Mouse (Mus musculus) limb, embryonic 11.5 days (tissue): ENCODE measurements at regions not wholly inside any gene's neighbourhood (a gene's known extent, or its start where the extent isn't known, plus 50 kb on each side); places are given as distances from the start of the nearest gene placed in this dataset.
A peak's percentile ranks its signal among the peaks of the same experiment; 100 is the strongest.

Experiments used
- ATAC-seq: fragments of 200-750 bp; cut with Nextera tagmentation; 2 replicates; pipeline ENCODE4 v1.8.0; 2017; ENCODE audit warnings: low read depth; ENCODE audit not compliant: insufficient number of reproducible peaks, low FRiP score, low TSS enrichment
- DNase-seq: peaks from one replicate; pipeline ENCODE4 v3.0.0-alpha.2; 2015; ENCODE audit warnings: low spot score
- H3K27ac ChIP-seq: fragments of 300-500 bp; sonication (generic); replicated peaks from 2 replicates; pipeline ENCODE4 v1.5.1; 2014; ENCODE audit warnings: low read depth, mild to moderate bottlenecking, low read length
- H3K27me3 ChIP-seq: fragments of 300-500 bp; sonication (generic); 2 replicates; pipeline ENCODE4 v1.6.1; 2014; ENCODE audit warnings: mild to moderate bottlenecking, low read length, mixed read lengths; ENCODE audit not compliant: control insufficient read depth, insufficient read depth
- H3K36me3 ChIP-seq: fragments of 300-500 bp; sonication (generic); 2 replicates; pipeline ENCODE4 v1.6.1; 2014; ENCODE audit warnings: mild to moderate bottlenecking, low read length, moderate library complexity, mixed read lengths; ENCODE audit not compliant: control insufficient read depth, insufficient read depth
- H3K4me1 ChIP-seq: fragments of 300-500 bp; sonication (generic); 2 replicates; pipeline ENCODE4 v1.6.1; 2014; ENCODE audit warnings: low read length, mixed read lengths; ENCODE audit not compliant: control insufficient read depth, insufficient read depth
- H3K4me2 ChIP-seq: fragments of 300-500 bp; sonication (generic); 2 replicates; pipeline ENCODE4 v1.6.1; 2014; ENCODE audit warnings: low read depth, mild to moderate bottlenecking, moderate library complexity; ENCODE audit not compliant: severe bottlenecking
- H3K4me3 ChIP-seq: fragments of 300-500 bp; sonication (generic); 2 replicates; pipeline ENCODE4 v1.5.1; 2014; ENCODE audit warnings: low read depth, low read length
- H3K9ac ChIP-seq: fragments of 300-500 bp; sonication (generic); 2 replicates; pipeline ENCODE4 v1.6.1; 2014; ENCODE audit warnings: mild to moderate bottlenecking, low read length
- H3K9me3 ChIP-seq: fragments of 300-500 bp; sonication (generic); 2 replicates; pipeline ENCODE4 v1.6.1; 2016; ENCODE audit warnings: low read length; ENCODE audit not compliant: control insufficient read depth
- WGBS: fragments of 180-500 bp; shearing (Covaris S2); extraction: QIAGEN DNeasy Blood & Tissue Kit; methylation state at CpG from one replicate; pipeline ENCODE4 v1.1.7; 2014; 5-methylcytosine and 5-hydroxymethylcytosine counted together

DNA sequence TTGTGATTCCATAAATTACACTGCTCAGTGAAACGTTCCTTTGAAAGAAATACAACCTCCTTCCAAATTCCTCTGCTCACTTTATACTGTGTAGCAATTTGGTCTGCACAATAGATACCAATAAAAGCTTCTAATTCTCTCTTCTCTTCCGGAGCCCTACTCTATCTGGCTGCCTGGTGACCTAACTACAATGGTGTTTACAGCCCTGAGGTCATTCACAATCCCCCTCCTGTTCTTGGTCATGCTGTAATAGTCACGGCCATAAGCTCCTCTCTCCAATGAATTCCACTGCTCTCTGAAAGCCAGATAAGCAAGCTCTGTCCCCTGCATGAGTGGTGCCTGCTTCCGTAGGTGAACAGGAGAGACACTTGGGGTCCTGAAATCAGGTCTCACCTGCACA is 195.8 kb upstream of the Sox11 start:
- no peak overlapping the region for H3K27ac ChIP-seq
- H3K4me3 ChIP-seq, result no peak overlapping the region
- no peaks in the 10 kb centered on the region for H3K36me3 ChIP-seq
- H3K9ac ChIP-seq, result no peak overlapping the region
- no peaks in the 10 kb centered on the region for H3K27me3 ChIP-seq
- WGBS, result 22% methylated on average over 4 of the region's 4 CpGs
- no peak for DNase-seq
- no peak for ATAC-seq
- no peaks in the 10 kb centered on the region for H3K9me3 ChIP-seq
- H3K4me1 ChIP-seq, result peaks cover 17% of the 10 kb centered on the region; the same call in 1 of the 2 replicates
- H3K4me2 ChIP-seq, result no peak overlapping the region

GRCm38 (mm10) chr12:27537507-27537906 is 195.1 kb upstream of the Sox11 start:
- Histone ChIP-seq H3K4me3 (no peak overlapping the region), H3K4me2 (no peak overlapping the region), H3K36me3 (no peaks in the 10 kb centered on the region), H3K27ac (no peak overlapping the region), H3K9me3 (no peaks in the 10 kb centered on the region), H3K9ac (no peak overlapping the region), H3K27me3 (no peaks in the 10 kb centered on the region), H3K4me1 (peaks cover 17% of the 10 kb centered on the region; the same call in 1 of the 2 replicates)
- no peak for DNase-seq
- 80% methylated on average over 3 of the region's 3 CpGs for WGBS
- no peak for ATAC-seq

DNA sequence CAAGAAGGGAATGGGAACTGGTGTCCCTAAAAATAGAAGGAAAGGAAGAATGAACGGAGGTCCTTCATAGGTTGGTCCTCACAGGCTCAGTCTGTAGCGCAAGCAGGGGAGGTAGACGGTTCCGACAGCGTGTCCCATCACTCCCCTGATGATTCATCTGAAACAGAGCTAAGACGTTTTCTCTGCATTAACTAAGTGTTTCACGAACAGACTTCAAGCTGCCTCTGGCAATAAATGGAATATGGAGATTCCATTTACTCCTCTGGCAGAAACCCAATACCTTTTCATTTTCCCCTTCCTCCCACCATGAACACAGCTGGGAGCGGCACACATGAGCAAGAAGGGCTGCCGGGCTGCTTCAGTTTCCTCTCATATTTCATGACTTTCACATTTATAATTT is 194.6 kb upstream of the Sox11 start:
- ATAC-seq (no peak), DNase-seq (no peak)
- Histone ChIP-seq H3K27ac (0 out of 2 replicates have a peak overlapping the region, but pooled peaks have one; percentile 21), H3K27me3 (no peaks in the 10 kb centered on the region), H3K4me3 (no peak overlapping the region), H3K9me3 (no peaks in the 10 kb centered on the region), H3K36me3 (no peaks in the 10 kb centered on the region), H3K4me1 (peaks cover 17% of the 10 kb centered on the region; the same call in 1 of the 2 replicates), H3K9ac (no peak overlapping the region), H3K4me2 (peak overlapping the region; percentile 10; the same call in 1 of the 2 replicates)
- WGBS, result 60% methylated on average over 9 of the region's 9 CpGs

GRCm38 (mm10) chr12:27525604-27526003 is 183.2 kb upstream of the Sox11 start:
- WGBS, result 61% methylated on average over 2 of the region's 2 CpGs
- Histone ChIP-seq H3K4me2 (no peak overlapping the region), H3K27me3 (no peaks in the 10 kb centered on the region), H3K9ac (no peak overlapping the region), H3K9me3 (no peaks in the 10 kb centered on the region), H3K4me1 (no peaks in the 10 kb centered on the region), H3K27ac (no peak overlapping the region), H3K4me3 (no peak overlapping the region), H3K36me3 (no peaks in the 10 kb centered on the region)
- DNase-seq, result no peak
- ATAC-seq, result no peak

DNA sequence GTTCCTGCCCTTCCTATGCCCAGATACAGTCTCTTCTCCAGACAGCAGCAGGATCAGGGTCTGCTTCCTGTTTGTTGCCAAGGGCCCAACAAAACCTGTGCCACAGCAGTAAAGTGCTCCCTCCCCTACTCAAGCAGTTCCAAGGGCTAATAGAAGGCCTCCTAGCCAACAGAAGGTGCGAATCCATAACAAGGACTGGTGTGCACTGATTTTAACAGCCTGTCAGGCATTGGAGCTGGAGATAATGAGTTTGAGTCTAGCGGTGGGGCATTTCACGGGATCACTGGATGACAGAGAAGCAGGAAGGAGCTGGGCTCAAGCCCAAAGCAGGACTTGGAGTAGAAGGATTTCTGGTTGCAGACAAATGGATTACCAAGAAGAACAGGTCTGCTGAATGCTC is 170.9 kb upstream of the Sox11 start:
- H3K9ac ChIP-seq, result no peak overlapping the region
- no peak for ATAC-seq
- no peak overlapping the region for H3K4me3 ChIP-seq
- DNase-seq, result no peak
- H3K9me3 ChIP-seq, result no peaks in the 10 kb centered on the region
- H3K27ac ChIP-seq, result no peak overlapping the region
- no peaks in the 10 kb centered on the region for H3K36me3 ChIP-seq
- H3K4me2 ChIP-seq, result no peak overlapping the region
- WGBS, result 60% methylated on average over 3 of the region's 3 CpGs
- H3K4me1 ChIP-seq, result no peaks in the 10 kb centered on the region
- no peaks in the 10 kb centered on the region for H3K27me3 ChIP-seq

GRCm38 (mm10) chr12:27508226-27508560 is 165.8 kb upstream of the Sox11 start:
- ATAC-seq (no peak), DNase-seq (no peak)
- H3K4me2 ChIP-seq, result no peak overlapping the region
- H3K4me1 ChIP-seq, result no peaks in the 10 kb centered on the region
- H3K9me3 ChIP-seq, result no peaks in the 10 kb centered on the region
- H3K4me3 ChIP-seq, result no peak overlapping the region
- no peaks in the 10 kb centered on the region for H3K27me3 ChIP-seq
- H3K9ac ChIP-seq, result no peak overlapping the region
- H3K27ac ChIP-seq, result no peak overlapping the region
- no peaks in the 10 kb centered on the region for H3K36me3 ChIP-seq

- Histone ChIP-seq H3K9me3 (no peaks in the 10 kb centered on the region), H3K4me2 (no peak overlapping the region), H3K4me1 (peaks cover 2% of the 10 kb centered on the region; the same call in 1 of the 2 replicates), H3K9ac (no peak overlapping the region), H3K36me3 (no peaks in the 10 kb centered on the region), H3K4me3 (no peak overlapping the region), H3K27me3 (no peaks in the 10 kb centered on the region), H3K27ac (no peak overlapping the region)
- DNase-seq (no peak), ATAC-seq (no peak)
- WGBS, result 73% methylated on average over 5 of the region's 5 CpGs
Observed at GRCm38 (mm10) chr12:27507523-27508225, 165.3 kb upstream of the Sox11 start.

DNA sequence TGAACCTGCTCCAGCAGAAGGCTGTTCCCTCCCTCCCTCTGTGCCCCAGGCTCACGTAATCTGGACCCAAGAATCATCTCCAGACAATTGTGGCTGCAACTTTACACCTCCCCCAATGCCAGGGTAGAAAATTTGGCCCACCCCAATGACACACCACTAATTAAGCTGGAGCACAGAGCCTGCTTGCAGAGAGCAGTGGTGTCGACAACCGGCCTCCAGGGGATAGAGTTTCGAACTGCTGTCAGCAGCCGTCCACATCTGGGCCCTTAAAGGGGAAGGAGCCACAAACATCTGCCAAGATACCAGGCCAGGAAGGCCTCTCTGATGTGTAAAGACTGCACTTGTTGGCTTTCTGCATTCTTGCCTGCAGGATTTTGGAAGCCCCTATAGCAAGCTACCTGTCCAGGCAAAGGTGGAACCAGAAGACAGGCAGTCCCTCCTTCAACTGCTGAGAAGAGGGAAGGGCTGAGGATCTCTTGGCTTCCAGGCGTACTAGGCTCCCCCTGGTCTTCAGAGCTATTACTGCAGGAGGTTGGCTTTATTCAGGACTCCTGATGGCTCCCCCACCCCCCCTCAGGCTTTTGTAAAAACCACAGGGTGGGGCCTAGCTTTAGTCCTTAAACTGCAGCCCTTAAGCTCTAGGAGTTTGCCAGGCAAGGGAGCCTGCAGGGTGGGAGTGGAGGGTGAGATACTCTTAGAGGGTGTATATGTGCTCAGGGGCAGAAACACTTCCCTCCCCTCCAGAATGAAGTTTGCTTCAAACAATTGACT is 160.5 kb upstream of the Sox11 start:
- Histone ChIP-seq H3K9me3 (no peaks in the 10 kb centered on the region), H3K4me2 (no peak overlapping the region), H3K4me1 (peaks cover 10% of the 10 kb centered on the region), H3K27me3 (no peaks in the 10 kb centered on the region), H3K4me3 (no peak overlapping the region), H3K27ac (no peak overlapping the region), H3K36me3 (no peaks in the 10 kb centered on the region), H3K9ac (no peak overlapping the region)
- DNase-seq, result peak; percentile 39
- 15% methylated on average over 6 of the region's 6 CpGs for WGBS
- no peak for ATAC-seq
